Mouse (Mus musculus) spleen, adult 12 weeks (tissue): ENCODE data around the gene Foxp2.

ENCODE experiments used
- DNase-seq: peaks from one replicate; pipeline ENCODE4 v3.0.0; 2022; ENCODE audit warnings: low spot score

Foxp2 gene

DNA sequence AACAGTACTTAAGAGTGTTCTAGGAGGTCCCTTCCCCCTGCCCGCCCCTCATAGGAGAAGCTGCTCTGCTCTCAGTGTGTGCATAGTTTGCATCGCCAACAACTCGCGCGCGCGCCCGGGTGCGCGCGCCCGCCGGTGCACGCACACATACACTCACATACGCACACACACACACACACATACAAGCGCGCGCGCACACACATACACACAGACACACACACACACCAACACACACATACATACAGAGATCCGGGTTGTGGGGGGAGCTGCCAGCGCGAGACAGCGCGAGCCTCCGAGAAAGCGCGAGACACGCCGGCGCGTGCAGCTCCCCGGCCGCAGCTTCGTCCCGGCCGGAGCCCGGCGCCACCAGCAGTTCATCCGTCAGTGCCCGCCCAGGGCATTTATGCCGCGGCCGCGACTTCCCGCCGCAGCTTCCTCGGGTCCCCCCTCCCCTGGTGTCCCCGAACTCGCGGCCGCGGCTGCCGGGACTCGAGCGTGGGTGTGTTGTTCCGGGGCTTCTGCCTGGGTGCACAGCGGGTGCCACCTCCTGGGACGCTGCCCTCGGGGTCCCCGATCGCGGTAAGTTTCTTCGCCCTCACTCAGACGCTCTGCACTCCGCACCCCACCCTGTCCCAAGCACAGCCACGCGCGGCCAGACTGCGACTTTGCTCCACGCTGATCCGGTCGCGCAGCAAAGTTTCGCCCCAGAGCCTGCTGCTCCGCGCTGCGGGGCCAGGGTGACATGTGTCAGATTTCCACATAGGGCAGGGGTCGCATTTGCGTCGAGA lies at the start of gene Foxp2:
TSS of gene Foxp2 (plus strand) at position 167 of the 788 bp plus-strand sequence.
- DNase-seq = no peak

DNA sequence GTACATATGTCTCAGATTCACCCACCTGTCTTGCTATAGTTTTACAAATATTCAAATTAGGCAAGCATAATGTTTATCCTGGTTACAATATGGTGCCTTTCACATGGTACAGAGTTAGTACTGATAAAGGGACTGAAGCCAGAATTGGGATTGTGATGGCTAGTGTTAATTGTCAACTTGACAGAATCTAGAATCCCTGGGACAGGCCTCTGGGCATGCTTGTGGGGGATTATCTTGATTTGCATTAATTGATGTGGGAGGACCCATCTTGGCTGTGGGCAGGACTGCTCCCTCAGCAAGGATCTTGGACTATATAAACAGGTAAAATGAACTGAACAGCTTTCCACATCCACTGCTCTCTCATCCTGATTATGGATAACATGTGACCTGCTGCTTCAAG lies 15.9 kb upstream of the Foxp2 start:
- DNase-seq = no peak

GRCm38 (mm10) chr6:14897028-14897427 lies 4.1 kb upstream of the Foxp2 start:
- DNase-seq = no peak

GRCm38 (mm10) chr6:14898096-14898855 lies 2.9 kb upstream of the Foxp2 start:
- no peak for DNase-seq

DNA sequence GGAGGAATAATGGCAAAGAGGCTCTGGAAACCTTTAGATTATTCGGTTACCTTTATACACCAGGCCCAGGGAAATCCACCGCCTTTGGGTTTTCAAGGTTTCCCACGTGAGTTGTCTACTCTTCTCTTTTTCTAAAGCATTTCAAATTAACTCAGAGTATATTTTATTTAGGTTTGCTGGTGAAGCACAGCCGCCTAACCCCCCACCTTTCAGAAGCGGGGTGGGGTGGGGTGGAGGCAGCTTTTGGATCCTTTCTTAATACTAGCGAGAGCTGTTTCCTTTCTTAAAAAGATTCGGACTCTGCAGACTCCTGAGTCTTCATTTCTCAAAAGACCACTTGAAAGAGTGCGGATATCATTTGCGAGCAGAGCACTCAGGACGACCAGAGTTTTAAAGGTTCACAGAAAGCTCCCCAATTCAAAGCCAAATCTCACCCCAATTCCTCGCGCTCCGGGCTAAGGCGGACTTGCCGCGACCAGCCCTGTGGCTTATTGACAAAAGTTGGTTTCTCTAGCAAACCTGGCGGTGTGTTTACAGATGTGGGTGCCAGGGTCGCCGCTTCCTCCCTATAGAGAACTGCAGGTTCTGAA lies 2.0 kb upstream of the Foxp2 start:
- no peak for DNase-seq

DNA sequence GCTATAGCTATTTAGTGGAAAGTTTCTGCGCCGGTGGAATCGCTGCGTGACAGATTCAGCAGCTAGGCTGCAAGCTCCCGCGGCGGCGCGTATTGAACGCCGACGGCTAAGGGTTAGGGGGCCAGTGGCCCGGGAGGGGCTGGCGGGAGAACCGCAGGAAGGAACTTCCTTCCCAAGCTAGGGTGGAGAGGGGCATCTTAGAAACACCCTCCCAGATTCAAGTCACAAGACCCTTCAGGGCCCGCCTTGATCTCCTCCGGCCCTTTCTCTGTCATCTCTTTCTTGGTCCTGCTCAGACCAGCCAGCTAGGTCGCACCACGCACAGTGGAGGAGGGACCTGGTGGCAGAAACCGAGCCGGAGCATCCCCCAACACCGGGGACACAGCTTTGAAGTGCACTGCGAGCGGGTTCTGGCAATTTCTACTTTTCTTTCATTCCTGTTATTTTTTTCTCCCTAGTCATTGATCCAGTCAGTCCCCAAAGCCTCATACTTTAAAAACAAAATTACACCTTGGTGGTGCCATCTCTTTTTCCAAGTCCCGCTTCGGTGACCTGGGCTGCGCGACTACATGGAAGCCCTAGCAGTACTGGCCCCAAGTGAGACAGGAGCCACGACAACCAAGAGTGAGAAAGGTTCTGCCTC lies 1.1 kb upstream of the Foxp2 start:
- no peak for DNase-seq

- DNase-seq = no peak
Measured at GRCm38 (mm10) chr6:14900579-14901021, 549 bp upstream of the Foxp2 start.

- no peak for DNase-seq
Measured at GRCm38 (mm10) chr6:14901971-14902670, 972 bp downstream of the Foxp2 start.

DNA sequence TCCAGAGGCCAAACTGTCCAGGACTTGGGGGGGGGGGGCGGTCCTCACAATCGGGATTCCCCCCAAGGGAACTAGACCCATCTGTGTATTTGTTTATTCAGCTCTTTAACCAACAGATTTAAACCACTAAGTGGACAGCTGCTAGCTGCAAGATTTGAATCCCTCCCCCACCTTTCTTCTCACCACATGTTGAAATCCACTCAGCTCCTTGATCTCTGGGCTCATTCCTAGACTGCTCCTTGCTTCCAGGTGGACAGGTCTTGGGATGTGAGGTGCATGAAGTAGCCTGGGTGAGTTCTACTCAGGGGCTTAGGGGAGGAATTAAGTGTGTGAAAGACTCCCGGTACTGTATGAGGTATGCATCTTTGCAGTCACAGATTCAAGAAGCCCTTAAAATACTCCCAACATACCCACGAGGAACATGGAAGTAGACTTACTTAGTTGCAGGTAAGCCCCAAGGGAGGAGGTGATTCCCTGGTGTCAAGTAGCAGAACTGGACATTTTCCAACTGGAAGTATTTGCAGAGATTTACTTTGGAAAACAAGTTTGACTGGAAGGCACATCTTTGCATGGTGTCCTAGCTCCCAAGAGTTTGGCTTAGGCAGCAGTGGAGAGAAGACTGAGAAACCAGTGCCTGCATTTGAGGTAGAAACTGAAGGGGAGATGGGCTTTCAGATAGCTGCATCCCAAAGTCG lies 2.3 kb downstream of the Foxp2 start:
- no peak for DNase-seq

DNA sequence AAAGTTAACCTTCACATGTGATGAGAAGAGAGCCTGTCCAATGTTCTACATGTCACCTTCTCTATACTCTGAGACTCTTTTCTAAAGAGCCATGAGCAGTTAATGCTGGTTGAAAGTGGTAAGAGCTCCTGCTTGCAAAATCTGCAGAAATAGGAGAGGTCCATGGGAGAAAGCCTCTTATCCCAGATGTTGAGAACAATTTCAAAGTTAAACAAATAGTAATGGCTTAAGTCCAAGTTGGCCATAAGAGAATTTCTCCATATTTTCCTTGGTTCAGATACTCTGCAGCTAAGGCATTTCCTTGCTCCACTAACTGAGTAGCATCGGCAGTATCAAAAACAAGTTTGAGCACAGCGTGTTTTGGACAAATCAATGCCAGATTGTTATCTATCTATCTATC lies 13.9 kb downstream of the Foxp2 start:
- no peak for DNase-seq

DNA sequence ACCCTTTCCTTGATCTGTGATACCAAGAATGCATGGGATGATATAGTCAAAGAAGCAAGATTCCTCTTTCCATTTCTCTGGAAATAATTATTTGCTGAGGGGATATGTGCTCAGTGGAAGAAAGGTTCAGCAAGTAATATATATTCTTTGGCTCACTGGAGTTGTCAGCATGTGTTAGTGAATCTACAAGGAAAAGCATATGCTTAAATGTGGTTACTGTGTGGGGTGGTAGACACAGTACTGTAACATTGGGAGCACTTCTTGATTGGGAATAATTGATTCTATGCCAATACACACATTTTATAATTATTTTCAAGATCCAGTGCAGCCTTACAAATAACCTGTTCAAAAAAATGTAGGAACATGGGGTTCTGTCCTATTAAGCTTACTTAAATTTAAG lies 21.6 kb downstream of the Foxp2 start:
- DNase-seq = no peak

DNA sequence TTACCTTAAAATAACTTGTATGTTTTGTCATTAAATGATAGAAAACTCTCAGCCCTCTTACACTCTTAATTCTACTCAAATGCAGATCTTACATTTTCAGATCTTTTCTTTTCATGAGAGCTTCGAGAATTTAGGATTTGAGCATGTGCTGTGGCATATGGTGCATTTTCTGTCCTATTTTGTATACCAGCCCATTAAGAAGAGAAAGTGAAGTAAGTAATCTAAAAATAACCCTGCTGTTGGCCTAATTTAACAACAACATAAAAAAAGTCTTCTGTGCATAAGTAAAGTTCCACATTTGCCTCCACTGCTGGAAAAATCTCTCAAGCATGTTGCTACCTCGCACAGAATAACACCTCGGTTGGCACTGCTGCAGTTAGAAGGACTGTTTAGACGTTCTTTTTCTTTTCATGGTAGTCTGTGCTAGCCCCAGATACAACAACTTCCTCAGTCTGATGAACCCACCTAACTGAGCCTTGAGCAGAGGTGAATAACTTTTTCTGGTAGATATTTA lies 23.9 kb downstream of the Foxp2 start:
- no peak for DNase-seq

- no peak for DNase-seq
Measured at GRCm38 (mm10) chr6:14951060-14951459, 49.9 kb downstream of the Foxp2 start.

DNA sequence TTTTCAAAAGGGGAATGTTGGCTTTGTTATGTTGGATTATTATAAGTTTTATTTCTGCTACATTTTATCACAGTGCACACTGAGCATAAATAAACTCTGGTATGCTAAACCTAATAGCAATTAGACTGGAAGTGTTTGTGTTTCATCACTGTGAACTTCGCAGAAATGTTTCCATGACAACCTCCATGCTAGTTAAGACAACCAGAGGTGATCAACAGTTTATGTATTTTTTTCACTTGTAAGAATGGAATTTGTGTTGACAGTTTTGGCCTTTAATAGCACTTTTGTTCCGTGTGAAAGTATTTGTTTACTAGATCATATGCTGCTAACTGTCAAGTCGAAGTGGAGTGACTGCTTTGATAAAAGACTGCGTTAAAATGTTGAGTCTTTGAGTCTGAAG lies 51.6 kb downstream of the Foxp2 start:
- DNase-seq = no peak

- DNase-seq = no peak
Measured at GRCm38 (mm10) chr6:14977042-14977441, 75.9 kb downstream of the Foxp2 start.

- no peak for DNase-seq
Measured at GRCm38 (mm10) chr6:14978201-14978600, 77.1 kb downstream of the Foxp2 start.

GRCm38 (mm10) chr6:15008113-15008512 lies 107.0 kb downstream of the Foxp2 start:
- no peak for DNase-seq

DNA sequence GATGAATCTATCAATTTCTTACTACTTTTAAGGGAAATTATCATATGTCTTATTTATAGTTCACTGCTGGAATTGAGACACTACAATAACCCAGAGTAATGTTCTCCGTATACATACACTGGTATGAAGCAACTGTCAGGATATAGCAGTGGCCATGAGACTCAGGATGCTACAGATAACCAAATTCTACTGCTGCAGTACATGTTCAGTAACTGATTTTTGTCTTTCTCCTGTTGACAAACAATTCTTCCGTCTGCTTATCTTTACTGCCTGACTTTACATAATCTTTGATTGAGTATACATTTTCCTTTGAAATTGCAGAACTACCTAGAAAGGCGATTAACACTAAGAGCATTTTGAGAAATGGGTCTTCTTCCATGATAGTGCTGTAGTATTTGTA lies 127.3 kb downstream of the Foxp2 start:
- no peak for DNase-seq

DNA sequence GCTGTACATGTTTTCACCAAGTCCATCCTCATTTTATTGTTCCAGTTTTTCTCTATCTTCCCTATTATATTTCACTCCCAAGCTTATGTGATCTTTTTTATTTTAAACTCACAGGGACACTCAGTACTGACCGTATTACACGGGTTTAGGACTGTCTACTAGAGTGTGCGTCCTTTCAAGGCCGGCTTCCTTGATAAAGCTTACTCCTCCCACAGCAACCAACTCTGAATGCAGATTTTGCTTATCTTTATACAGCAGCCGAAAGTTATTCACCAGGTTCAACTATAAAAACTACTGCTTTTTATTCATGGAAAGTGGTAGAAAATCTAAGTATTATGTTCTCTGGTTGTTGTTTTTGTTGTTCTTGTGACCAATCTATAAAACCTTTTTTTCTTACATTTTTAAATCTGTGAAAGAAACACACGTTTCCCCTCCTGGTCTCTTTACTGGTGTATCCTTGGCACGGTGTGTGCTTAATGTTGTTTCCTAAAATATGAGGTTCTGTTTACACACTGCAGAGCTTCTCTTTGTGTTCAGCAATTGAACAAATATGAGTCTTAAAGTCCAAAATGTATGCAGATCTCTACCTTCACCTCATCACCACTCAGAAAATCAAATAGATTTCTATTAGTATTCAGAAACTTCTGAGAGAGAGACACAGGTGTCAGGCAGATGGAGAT lies 128.4 kb downstream of the Foxp2 start:
- no peak for DNase-seq

DNA sequence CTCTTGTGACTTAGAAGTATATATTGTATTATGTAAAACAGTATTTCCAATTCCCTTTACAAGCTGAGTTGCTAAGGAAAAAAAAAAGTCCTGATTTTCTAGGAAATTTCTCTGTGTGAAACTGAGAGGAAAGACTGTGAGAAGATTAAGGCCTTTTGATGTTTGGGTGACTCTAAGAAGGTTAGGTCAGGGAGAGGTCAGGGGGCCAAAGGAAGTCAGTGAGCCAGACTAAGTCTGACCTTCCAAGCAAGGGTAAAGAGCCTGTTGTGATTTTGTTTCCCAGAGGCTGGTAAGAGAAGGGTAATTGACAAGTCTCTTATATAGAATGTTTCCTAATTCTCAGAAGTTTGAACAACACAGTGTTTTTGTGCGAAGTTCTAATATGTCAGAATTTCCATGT lies 162.1 kb downstream of the Foxp2 start:
- no peak for DNase-seq
